Mouse (Mus musculus) layer of hippocampus, postnatal 25 days (tissue): Measurements from ENCODE around the gene Polr2b. TPM values are rescaled to one million over a fixed set of nuclear protein-coding genes. Genes with fewer than 3 reads are reported as not detected.

ENCODE experiments used
- DNase-seq, 2 experiments: peaks; one replicate each; pipeline ENCODE4 v3.0.0; 2022; ENCODE audit warnings: mixed read lengths in 2 of 2, low spot score in 1 of 2; ENCODE audit errors: extremely low spot score in 1 of 2
- total RNA-seq, 2 experiments: library from RNA; stranded (reverse); gene quantifications; 2 replicates each; pipeline ENCODE4 v1.2.3; 2021

The Polr2b gene
- total RNA-seq, 2 experiments from 2014 or later = 48.2 to 48.8 TPM

GRCm38 (mm10) chr5:77361006-77361405 lies 51.1 kb downstream of the Polr2b start:
- DNase-seq = no peak

GRCm38 (mm10) chr5:77362120-77362519 lies 52.2 kb downstream of the Polr2b start:
- no peak for DNase-seq

GRCm38 (mm10) chr5:77363650-77364049 lies 53.7 kb downstream of the Polr2b start:
- no peak for DNase-seq

- no peak for DNase-seq
Measured at GRCm38 (mm10) chr5:77364443-77365038, 54.6 kb downstream of the Polr2b start.

DNA sequence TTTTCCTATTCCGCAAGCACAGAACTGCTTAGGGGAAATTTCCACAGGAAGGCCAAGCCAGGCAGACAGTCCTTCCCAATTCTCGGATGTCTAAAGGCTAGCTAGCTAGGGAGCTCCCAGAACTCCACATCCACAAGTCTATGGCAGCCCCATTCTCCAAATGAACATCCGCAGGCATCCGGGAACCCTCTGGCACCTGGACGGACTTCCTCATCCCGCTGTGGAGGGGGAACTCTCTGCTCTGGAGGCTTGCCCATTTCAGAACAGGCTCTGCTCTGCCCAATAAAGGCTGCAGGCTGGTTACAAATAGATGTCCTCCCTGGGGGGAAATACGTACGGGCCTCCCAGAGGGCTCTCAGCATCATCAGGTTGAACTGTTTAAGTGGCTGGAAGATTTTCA lies 56.4 kb downstream of the Polr2b start:
- DNase-seq = no peak

DNA sequence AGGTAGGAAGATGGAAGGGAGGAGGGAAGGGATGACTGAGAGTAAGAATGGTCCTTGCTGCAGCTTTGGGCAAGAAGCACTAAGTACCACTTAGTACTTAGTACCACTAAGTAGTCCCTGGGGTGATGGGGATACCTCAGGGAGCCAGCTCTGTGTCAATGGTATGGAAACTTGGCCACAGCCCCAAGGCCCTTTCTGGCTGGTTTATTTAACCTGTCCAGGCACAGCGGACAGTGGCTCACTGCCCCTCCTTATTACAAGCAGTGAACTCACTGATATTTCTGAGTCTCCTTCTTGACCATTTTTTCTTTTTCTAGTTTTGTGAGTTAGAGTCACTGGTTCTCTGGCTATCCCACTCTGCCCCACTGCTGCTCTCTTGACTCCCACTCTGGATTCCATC lies 57.2 kb downstream of the Polr2b start:
- no peak for DNase-seq

- no peak for DNase-seq
Measured at GRCm38 (mm10) chr5:77367682-77368081, 57.7 kb downstream of the Polr2b start.

GRCm38 (mm10) chr5:77368194-77368593 lies 58.2 kb downstream of the Polr2b start:
- no peak for DNase-seq

GRCm38 (mm10) chr5:77369394-77369793 lies 59.4 kb downstream of the Polr2b start:
- DNase-seq = no peak

GRCm38 (mm10) chr5:77370378-77370892 lies 60.5 kb downstream of the Polr2b start:
- DNase-seq = no peak

GRCm38 (mm10) chr5:77372242-77372641 lies 62.3 kb downstream of the Polr2b start:
- no peak for DNase-seq

DNA sequence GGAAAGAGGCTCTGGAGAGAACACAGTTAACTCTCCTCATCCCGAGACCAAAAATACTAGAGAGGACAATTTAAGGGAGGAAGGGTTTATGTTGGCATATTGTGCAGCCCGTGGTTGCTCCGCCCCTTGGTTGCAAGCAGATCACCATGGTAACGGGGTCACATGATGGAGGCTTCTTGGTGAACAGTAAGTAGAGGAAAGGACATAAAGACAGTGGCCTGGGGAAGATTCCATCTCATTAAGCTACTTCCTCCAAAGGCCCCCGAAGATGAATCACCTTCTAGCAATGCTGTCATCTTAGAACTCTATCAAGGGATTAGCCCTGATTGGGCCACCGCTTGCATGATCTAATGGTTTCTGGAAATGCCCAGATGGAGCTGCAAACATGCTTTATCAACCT lies 62.8 kb downstream of the Polr2b start:
- no peak for DNase-seq

- DNase-seq = no peak
Measured at GRCm38 (mm10) chr5:77374945-77375344, 65.0 kb downstream of the Polr2b start.

GRCm38 (mm10) chr5:77375546-77375945 lies 65.6 kb downstream of the Polr2b start:
- DNase-seq = no peak

GRCm38 (mm10) chr5:77378027-77378426 lies 68.1 kb downstream of the Polr2b start:
- DNase-seq = no peak

DNA sequence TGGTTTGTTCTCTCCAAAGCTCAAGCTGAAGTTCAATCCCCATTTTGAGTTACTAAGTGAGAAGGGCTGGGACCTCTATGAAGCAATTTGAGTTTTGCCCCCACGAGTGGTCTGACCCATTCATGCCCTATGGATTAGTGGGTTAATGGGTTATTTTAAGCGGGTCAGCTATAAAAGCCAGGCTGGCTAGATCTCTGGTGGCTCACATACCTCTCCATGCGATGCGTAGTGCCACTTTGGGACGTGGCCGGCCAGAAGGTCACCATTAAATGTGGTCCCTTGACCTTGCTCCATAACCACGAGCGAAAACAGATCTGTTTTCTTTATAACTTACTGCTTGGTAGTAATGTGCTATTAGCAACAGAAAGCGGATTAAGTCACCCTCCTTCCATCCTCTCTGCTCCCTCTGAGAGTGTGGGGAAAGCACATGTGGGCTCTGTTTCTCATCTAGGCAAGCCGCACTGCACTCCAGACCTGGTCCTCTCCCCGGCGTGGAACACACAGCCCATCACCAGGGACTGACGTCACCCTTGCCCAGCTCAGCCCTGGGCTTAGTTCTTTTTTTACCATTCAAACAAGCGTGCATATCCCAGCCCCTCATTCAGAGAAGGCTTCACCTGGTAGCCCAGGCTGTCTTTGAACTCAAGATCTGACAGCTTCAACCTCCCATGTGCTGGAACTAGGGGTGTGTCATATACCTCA lies 69.6 kb downstream of the Polr2b start:
- no peak for DNase-seq

DNA sequence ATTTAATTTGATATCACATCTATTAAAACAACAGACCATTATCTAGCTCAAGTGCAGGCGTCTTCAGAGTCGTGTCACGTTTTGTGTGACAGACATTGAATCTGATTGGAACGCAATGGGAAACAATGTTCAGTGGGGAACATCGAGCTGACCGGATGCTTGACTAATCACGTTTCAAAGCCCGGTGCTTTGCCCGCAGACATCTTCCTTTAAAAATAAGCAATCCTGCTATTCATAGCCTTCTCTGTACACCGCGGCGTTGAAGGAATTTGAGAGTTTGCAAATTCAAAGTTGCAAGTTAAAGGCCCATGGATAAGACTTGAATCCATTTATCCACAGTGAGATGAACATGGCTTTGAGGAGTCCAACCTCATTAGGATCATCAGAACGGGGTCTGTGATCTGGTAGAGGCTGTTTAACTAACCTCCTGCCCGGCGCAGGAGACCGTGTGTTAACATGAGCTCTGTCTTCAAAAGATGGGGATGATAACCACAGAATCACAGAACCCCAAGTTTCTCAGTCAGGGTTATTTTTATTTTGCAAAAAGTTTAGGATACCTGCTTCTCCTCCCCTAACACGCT lies 70.5 kb downstream of the Polr2b start:
- no peak for DNase-seq

- no peak for DNase-seq
Measured at GRCm38 (mm10) chr5:77381283-77381682, 71.3 kb downstream of the Polr2b start.

- no peak for DNase-seq
Measured at GRCm38 (mm10) chr5:77381686-77382085, 71.7 kb downstream of the Polr2b start.

GRCm38 (mm10) chr5:77383799-77384554 lies 74.0 kb downstream of the Polr2b start:
- no peak for DNase-seq

GRCm38 (mm10) chr5:77384724-77385123 lies 74.8 kb downstream of the Polr2b start:
- DNase-seq = no peak
